Mouse (Mus musculus) myocyte (in vitro differentiated cells): ENCODE data around the gene Tm2d3. TPM values are rescaled to one million over a fixed set of nuclear protein-coding genes. Genes with fewer than 3 reads are reported as not detected.

Experiments used
- H3K27me3 ChIP-seq: one replicate; pipeline ENCODE4 v1.6.1; 2011; ENCODE audit not compliant: control insufficient read depth, insufficient read depth, insufficient read length
- H3K36me3 ChIP-seq: one replicate; pipeline ENCODE4 v1.6.1; 2011; ENCODE audit not compliant: control insufficient read depth, insufficient read depth
- H3K4me2 ChIP-seq: one replicate; pipeline ENCODE4 v1.6.1; 2011; ENCODE audit warnings: low read depth, control low read depth
- H3K4me3 ChIP-seq: one replicate; pipeline ENCODE4 v1.5.1; 2011; ENCODE audit warnings: mild to moderate bottlenecking, control low read depth, moderate library complexity
- H3K79me2 ChIP-seq: one replicate; pipeline ENCODE4 v1.6.1; 2011; ENCODE audit not compliant: control insufficient read depth, insufficient read depth
- H3ac ChIP-seq: one replicate; pipeline ENCODE4 v1.6.1; 2011; ENCODE audit not compliant: control insufficient read depth, insufficient read length
- CEBPB ChIP-seq: IDR thresholded peaks from 2 replicates; pipeline ENCODE4 v1.6.1; 2011; ENCODE audit warnings: mild to moderate bottlenecking, moderate library complexity; ENCODE audit not compliant: poor library complexity, insufficient read depth, severe bottlenecking
- E2F4 ChIP-seq: IDR thresholded peaks from one replicate; pipeline ENCODE4 v1.6.1; 2011; ENCODE audit warnings: mild to moderate bottlenecking, control low read depth, moderate library complexity; ENCODE audit not compliant: insufficient read depth
- MAX ChIP-seq: IDR thresholded peaks from one replicate; pipeline ENCODE4 v1.6.1; 2011; ENCODE audit warnings: low read depth, mild to moderate bottlenecking, control low read depth
- MYOD1 ChIP-seq, 3 experiments: IDR thresholded peaks; one replicate each; pipeline ENCODE4 v1.6.1; 2011; ENCODE audit warnings: control low read depth in 2 of 3, low read depth in 2 of 3, mild to moderate bottlenecking in 2 of 3, moderate library complexity in 1 of 3; ENCODE audit not compliant: insufficient read length in 2 of 3, control insufficient read depth in 1 of 3
- MYOG ChIP-seq, 3 experiments: IDR thresholded peaks; one replicate each; pipeline ENCODE4 v1.6.1; 2011; ENCODE audit warnings: control low read depth in 2 of 3, low read depth in 2 of 3, mild to moderate bottlenecking in 2 of 3; ENCODE audit not compliant: insufficient read length in 2 of 3, control insufficient read depth in 1 of 3, insufficient read depth in 1 of 3
- POLR2A ChIP-seq: IDR thresholded peaks from one replicate; pipeline ENCODE4 v1.6.1; 2011; ENCODE audit warnings: low read depth, mild to moderate bottlenecking, control low read depth, moderate library complexity; ENCODE audit not compliant: insufficient read length
- POLR2AphosphoS2 ChIP-seq: IDR thresholded peaks from one replicate; pipeline ENCODE4 v1.6.1; 2011; ENCODE audit warnings: low read depth, control low read depth; ENCODE audit not compliant: insufficient read length
- REST ChIP-seq: IDR thresholded peaks from one replicate; pipeline ENCODE4 v1.6.1; 2011; ENCODE audit warnings: mild to moderate bottlenecking, control low read depth, moderate library complexity; ENCODE audit not compliant: insufficient read depth, insufficient read length
- SRF ChIP-seq: IDR thresholded peaks from one replicate; pipeline ENCODE4 v1.6.1; 2011; ENCODE audit warnings: low read depth; ENCODE audit not compliant: control insufficient read depth, insufficient read length
- TCF12 ChIP-seq: IDR thresholded peaks from one replicate; pipeline ENCODE4 v1.6.1; 2011; ENCODE audit warnings: mild to moderate bottlenecking, control low read depth; ENCODE audit not compliant: poor library complexity, insufficient read depth, severe bottlenecking
- TCF3 ChIP-seq: IDR thresholded peaks from one replicate; pipeline ENCODE4 v1.6.1; 2011; ENCODE audit warnings: low read depth, control low read depth; ENCODE audit not compliant: insufficient read length
- USF1 ChIP-seq: IDR thresholded peaks from one replicate; pipeline ENCODE4 v1.6.1; 2011; ENCODE audit warnings: low read depth, mild to moderate bottlenecking, control low read depth, moderate library complexity
- polyA plus RNA-seq: library from polyadenylated mRNA; unstranded; fragments of >200 nt; fragmentation: generic; extraction: Trizol; gene quantifications from one replicate; pipeline ENCODE4 v1.2.1, GENCODE M21; 2012; ENCODE audit warnings: missing spikeins

Gene Tm2d3
- polyA plus RNA-seq, 1 experiment, result 37.8 TPM

GRCm38 (mm10) chr7:65645996-65646395 lies 45.0 kb upstream of the Tm2d3 start:
- TF ChIP-seq SRF (no peak), E2F4 (no peak), POLR2AphosphoS2 (no peak), REST (no peak), MYOD1 (IDR thresholded peaks at IDR 0.05; ENCODE audit: control insufficient read depth in 1 of 3, insufficient read length in 2 of 3, low read depth in 2 of 3) (no peak), MAX (no peak), POLR2A (no peak), USF1 (no peak), CEBPB (no peak), TCF12 (no peak), MYOG (IDR thresholded peaks at IDR 0.05; ENCODE audit: control insufficient read depth in 1 of 3, insufficient read depth in 1 of 3, insufficient read length in 2 of 3, low read depth in 2 of 3) (no peak), TCF3 (no peak)
- Histone ChIP-seq H3ac (no peak overlapping the region), H3K79me2 (no peaks in the 10 kb centered on the region), H3K4me3 (no peak overlapping the region), H3K36me3 (peaks cover 4% of the 10 kb centered on the region), H3K4me2 (peak overlapping the region; percentile 67), H3K27me3 (no peaks in the 10 kb centered on the region)

- Histone ChIP-seq H3ac (no peak overlapping the region), H3K79me2 (no peaks in the 10 kb centered on the region), H3K4me2 (no peak overlapping the region), H3K36me3 (peaks cover 4% of the 10 kb centered on the region), H3K27me3 (no peaks in the 10 kb centered on the region), H3K4me3 (no peak overlapping the region)
- TF ChIP-seq E2F4 (no peak), POLR2A (no peak), SRF (no peak), MAX (no peak), REST (no peak), MYOG (IDR thresholded peaks at IDR 0.05; ENCODE audit: control insufficient read depth in 1 of 3, insufficient read depth in 1 of 3, insufficient read length in 2 of 3, low read depth in 2 of 3) (no peak), TCF12 (no peak), MYOD1 (IDR thresholded peaks at IDR 0.05; ENCODE audit: control insufficient read depth in 1 of 3, insufficient read length in 2 of 3, low read depth in 2 of 3) (no peak), TCF3 (no peak), USF1 (no peak), POLR2AphosphoS2 (no peak), CEBPB (no peak)
These were observed 40.3 kb upstream of the Tm2d3 start for GRCm38 (mm10) chr7:65650662-65651061.

DNA sequence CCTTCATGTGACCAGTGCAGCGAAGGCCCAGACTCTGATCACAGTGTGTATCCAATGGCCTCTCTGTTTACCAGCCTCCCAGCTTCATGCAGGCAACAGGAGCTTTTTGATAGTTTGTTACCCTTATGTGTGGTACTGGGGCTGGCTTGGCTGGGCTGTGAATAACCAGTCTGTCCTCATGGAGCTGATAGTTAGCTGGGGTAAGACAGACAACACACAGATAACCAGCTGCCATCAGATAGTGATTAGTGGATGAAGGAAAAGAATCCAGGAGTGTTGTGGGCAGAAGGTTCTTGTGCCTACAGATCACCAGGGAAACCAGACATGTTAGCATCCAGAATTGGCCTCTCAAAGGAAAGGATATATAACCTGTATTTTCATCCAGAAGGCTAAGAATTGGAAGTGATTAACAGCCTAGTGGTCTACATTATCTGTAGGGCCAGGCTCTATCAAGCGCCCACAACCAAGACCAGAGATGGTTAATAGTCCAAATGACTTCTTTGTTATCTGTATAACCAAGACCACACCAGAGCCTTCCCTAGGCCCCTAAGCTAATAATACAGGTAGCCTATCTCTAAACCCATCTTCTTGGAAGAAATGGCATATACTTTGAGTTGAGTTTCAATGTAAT lies 33.4 kb upstream of the Tm2d3 start:
- no peaks in the 10 kb centered on the region for H3K36me3 ChIP-seq
- TF ChIP-seq TCF3 (no peak), SRF (no peak), TCF12 (no peak), POLR2A (no peak), MYOD1 (IDR thresholded peaks at IDR 0.05; ENCODE audit: control insufficient read depth in 1 of 3, insufficient read length in 2 of 3, low read depth in 2 of 3) (no peak)

GRCm38 (mm10) chr7:65663225-65663790 lies 27.7 kb upstream of the Tm2d3 start:
- no peak overlapping the region for H3K4me2 ChIP-seq
- H3K4me3 ChIP-seq, result no peak overlapping the region
- H3K79me2 ChIP-seq, result no peaks in the 10 kb centered on the region
- no peaks in the 10 kb centered on the region for H3K27me3 ChIP-seq
- TF ChIP-seq MYOG (IDR thresholded peaks at IDR 0.05; ENCODE audit: control insufficient read depth in 1 of 3, insufficient read depth in 1 of 3, insufficient read length in 2 of 3, low read depth in 2 of 3), result no peak
- no peak for TF ChIP-seq TCF12
- no peak for TF ChIP-seq USF1
- TF ChIP-seq SRF, result no peak
- TF ChIP-seq POLR2A, result no peak
- TF ChIP-seq TCF3, result no peak
- TF ChIP-seq E2F4, result no peak
- TF ChIP-seq MAX, result no peak
- no peak for TF ChIP-seq MYOD1 (IDR thresholded peaks at IDR 0.05; ENCODE audit: control insufficient read depth in 1 of 3, insufficient read length in 2 of 3, low read depth in 2 of 3)
- no peak for TF ChIP-seq CEBPB
- no peak for TF ChIP-seq REST
- H3ac ChIP-seq, result no peak overlapping the region
- no peaks in the 10 kb centered on the region for H3K36me3 ChIP-seq

More for the DNA sequence above, 33.4 kb upstream of the Tm2d3 start:
- Histone ChIP-seq H3K27me3 (no peaks in the 10 kb centered on the region), H3K4me2 (no peak overlapping the region), H3K4me3 (no peak overlapping the region), H3ac (no peak overlapping the region), H3K79me2 (no peaks in the 10 kb centered on the region)
